Mouse (Mus musculus) bone marrow, adult 2 months (tissue): ENCODE measurements around the gene Camta1.

Experiments used
- CTCF ChIP-seq: fragments of 200-500 bp; IDR thresholded peaks from 2 replicates; pipeline ENCODE4 v1.5.1; 2011; ENCODE audit warnings: low read length, control low read depth; ENCODE audit not compliant: control insufficient read depth, insufficient read depth
- POLR2A ChIP-seq: fragments of 200-500 bp; IDR thresholded peaks from 2 replicates; pipeline ENCODE4 v1.6.1; 2011; ENCODE audit warnings: low read depth, mild to moderate bottlenecking, control low read depth, low read length, borderline replicate concordance; ENCODE audit not compliant: control insufficient read depth

DNA sequence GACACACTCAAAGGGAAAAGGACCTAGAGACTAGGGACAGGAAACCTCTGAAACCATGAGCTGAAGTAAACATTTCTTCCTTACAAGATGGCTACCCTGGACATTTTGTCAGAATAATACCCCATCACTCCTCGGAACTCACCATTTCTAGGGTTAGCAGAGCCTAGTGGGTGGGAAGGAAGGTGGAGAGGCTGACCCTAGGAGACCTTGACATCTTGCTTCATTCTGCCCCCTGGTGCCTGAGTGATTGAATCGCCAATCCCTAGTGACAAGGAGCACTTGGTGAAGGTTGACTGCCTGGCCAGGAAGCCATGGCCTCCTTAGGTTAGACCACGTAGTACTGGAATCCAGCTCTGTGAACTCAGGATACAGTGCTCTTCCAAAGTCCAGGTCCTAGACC is 576.2 kb downstream of the Camta1 start:
- TF ChIP-seq POLR2A (no peak), CTCF (no peak)
